Mouse (Mus musculus) liver, embryonic 14.5 days (tissue): ENCODE data around the gene Osgep.
"Not testable (repeated sequence)": the region's sequence is repeated elsewhere in the genome, so short reads cannot be mapped to it uniquely, and the experiment has no call there.

Experiments used
- CTCF ChIP-seq: IDR thresholded peaks from 2 replicates; pipeline ENCODE4 v1.5.1; 2016; ENCODE audit warnings: antibody characterized with exemption, low read depth, control low read depth
- EP300 ChIP-seq: IDR thresholded peaks from 2 replicates; pipeline ENCODE4 v1.6.1; 2016; ENCODE audit warnings: antibody characterized with exemption, low read depth

DNA sequence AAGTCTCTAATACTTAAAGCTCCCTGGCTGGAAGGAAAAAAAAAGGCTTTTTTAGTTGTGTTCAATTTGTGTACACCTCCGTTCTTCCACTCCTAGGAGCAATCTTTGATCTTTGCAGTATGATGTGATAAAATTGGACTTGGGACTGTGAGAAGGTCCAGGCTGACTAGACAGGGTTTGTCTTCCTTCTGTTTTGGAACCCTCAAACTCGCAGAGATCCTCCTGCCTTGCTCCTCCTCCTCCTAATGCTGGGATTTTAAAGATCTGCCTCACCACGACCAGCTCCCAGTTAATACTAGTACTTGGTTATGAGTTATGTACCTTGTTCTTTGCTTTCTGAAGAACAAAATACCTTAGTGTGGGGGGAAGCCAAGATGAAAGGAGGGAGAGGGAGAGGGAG is 20.8 kb upstream of the Osgep start:
- not testable (repeated sequence) for TF ChIP-seq CTCF, EP300
